Comparison of ENCODE assay signal across 9 mouse cellular contexts in the genomic region with DNA sequence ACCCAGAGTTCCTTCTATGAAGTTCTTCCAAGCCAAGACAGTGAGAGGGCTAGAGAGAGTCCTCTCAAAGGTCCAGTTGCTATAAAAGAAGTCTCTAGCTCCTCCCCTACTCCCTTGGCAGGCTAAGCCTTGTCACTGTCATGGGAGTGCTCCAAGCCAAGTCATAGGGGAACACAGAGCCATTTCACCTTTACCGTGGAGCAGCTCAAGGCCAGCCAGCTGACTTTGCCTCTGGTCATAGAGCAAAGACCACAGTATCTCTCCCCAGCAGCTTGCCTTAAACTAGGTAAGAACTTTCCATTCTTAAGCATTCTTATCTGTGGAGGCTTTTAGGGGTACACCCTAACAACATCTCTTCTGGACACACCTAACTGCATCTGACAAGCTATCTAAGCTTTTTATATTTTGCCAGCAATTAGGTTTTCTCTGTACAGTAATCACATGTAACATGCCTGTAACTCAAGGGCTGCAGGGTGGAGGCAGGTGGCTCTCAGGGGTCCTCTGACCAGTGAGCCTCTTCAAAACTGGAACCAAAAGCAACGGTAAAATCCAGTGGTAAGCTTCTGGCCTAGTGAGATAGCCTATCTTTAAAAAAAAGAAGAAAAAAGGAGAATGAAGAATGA. TPM values are rescaled to one million over a fixed set of nuclear protein-coding genes. Genes with fewer than 3 reads are reported as not detected.
A peak's percentile ranks its signal among the peaks of the same experiment; 100 is the strongest.
DNase-seq lines count a peak whose midpoint lies in the region; ATAC-seq and TF ChIP-seq lines count a peak whose summit lies in the region.
"Had no signal": no experiment of that assay in that cellular context is flagged by ENCODE, and none has a peak within 500 bp of the region (broad histone marks: within the 10 kb centered on the region; RNA-seq: fewer than 3 reads in every experiment).

No protein-coding gene starts in this region.

- no peaks in the 10 kb centered on the region for H3K27me3 ChIP-seq in heart, embryonic 11.5 days (ENCODE audit: control insufficient read depth, insufficient read depth, low read length)
- H3K27me3 ChIP-seq in liver, postnatal 0 days (ENCODE audit: insufficient read depth, low read length): no peaks in the 10 kb centered on the region
- H3K27me3 ChIP-seq: megakaryocyte, embryonic 14.5 days had no signal

- ATAC-seq in heart, embryonic 11.5 days (replicated peaks; ENCODE audit: insufficient number of reproducible peaks, low FRiP score, low TSS enrichment): no peak
- peak; percentile 58 for ATAC-seq in liver, postnatal 0 days

- whole genome bisulfite sequencing in heart, embryonic 11.5 days (ENCODE audit: insufficient replicate concordance): 63% methylated on average over 2 of the region's 2 CpGs
- 45% methylated on average over 2 of the region's 2 CpGs for WGBS in liver, postnatal 0 days (ENCODE audit: insufficient replicate concordance)

- peaks cover 4% of the 10 kb centered on the region; the same call in 1 of the 2 replicates for H3K36me3 ChIP-seq in heart, embryonic 11.5 days (ENCODE audit: control insufficient read depth, insufficient read depth, low read length)
- peaks cover 5% of the 10 kb centered on the region; the same call in 1 of the 2 replicates for H3K36me3 ChIP-seq in liver, postnatal 0 days (replicated peaks; ENCODE audit: insufficient read depth, low read length)

- H3K4me1 ChIP-seq in heart, embryonic 11.5 days (ENCODE audit: control insufficient read depth, insufficient read depth, low read length): peaks cover 15% of the 10 kb centered on the region; the same call in 1 of the 2 replicates
- H3K4me1 ChIP-seq in liver, postnatal 0 days (ENCODE audit: insufficient read depth): peaks cover 29% of the 10 kb centered on the region

- H3K9ac ChIP-seq in heart, embryonic 11.5 days (ENCODE audit: low read depth, low read length): no peak overlapping the region
- H3K9ac ChIP-seq in liver, postnatal 0 days (replicated peaks): peak overlapping the region; percentile 0; the same call in 1 of the 2 replicates

- H3K4me3 ChIP-seq in layer of hippocampus, adult 2 months: no peak overlapping the region
- no peak overlapping the region for H3K4me3 ChIP-seq in heart, embryonic 11.5 days (ENCODE audit: low read depth, low read length)
- H3K4me3 ChIP-seq in liver, postnatal 0 days (ENCODE audit: low read depth, low read length): 0 out of 2 replicates have a peak overlapping the region, but pooled peaks have one; percentile 7
- H3K4me3 ChIP-seq: megakaryocyte, embryonic 14.5 days had no signal

- no peak for DNase-seq in layer of hippocampus, adult 2 months (ENCODE audit: low spot score in 2 of 2)
- DNase-seq in layer of hippocampus, adult 18-20 months (ENCODE audit: low spot score in 2 of 2): no peak
- peak; percentile 77 for DNase-seq in cerebellum, adult 9-10 months
- DNase-seq in liver, postnatal 0 days: peak; percentile 24
- DNase-seq in MN1 (ENCODE audit: low spot score): no peak
- no peak for DNase-seq in retina, postnatal 1 day
- DNase-seq in urinary bladder, postnatal 10 days (ENCODE audit: low spot score): no peak

- TF ChIP-seq EP300 in liver, postnatal 0 days (IDR thresholded peaks at IDR 0.05; ENCODE audit: low read depth): peak; percentile 95

- no peak overlapping the region for H3K4me2 ChIP-seq in heart, embryonic 11.5 days
- H3K4me2 ChIP-seq in liver, postnatal 0 days (ENCODE audit: low read depth, low read length): peak overlapping the region; percentile 55

- no peaks in the 10 kb centered on the region for H3K9me3 ChIP-seq in heart, embryonic 11.5 days (replicated peaks; ENCODE audit: control insufficient read depth, low read length)
- H3K9me3 ChIP-seq in liver, postnatal 0 days (ENCODE audit: low read length): 0 out of 2 replicates have a peak, but pooled peaks cover 2% of the 10 kb centered on the region

- no peak for TF ChIP-seq CTCF in layer of hippocampus, adult 2 months (conservative IDR thresholded peaks at IDR 0.05)
- TF ChIP-seq CTCF in liver, postnatal 0 days (IDR thresholded peaks at IDR 0.05; ENCODE audit: low read depth): no peak

- peak overlapping the region; percentile 10; the same call in 1 of the 2 replicates for H3K27ac ChIP-seq in layer of hippocampus, adult 2 months
- peak overlapping the region; percentile 23 for H3K27ac ChIP-seq in heart, embryonic 11.5 days (ENCODE audit: low read depth, low read length)
- H3K27ac ChIP-seq in liver, postnatal 0 days (ENCODE audit: low read depth): peak overlapping the region; percentile 76

RNA-seq across cellular contexts. Expression of a gene that starts 4.4 kb away (rescaled TPM):
- 100 to 1,000 TPM; 170 to 172 TPM for total RNA-seq in layer of hippocampus, adult 2 months (2021)
- 100 to 1,000 TPM; 157 to 166 TPM for total RNA-seq in layer of hippocampus, adult 18-20 months (2021)
- 20.5 and 23.5 TPM in 2 replicates for polyA plus RNA-seq in heart, embryonic 11.5 days (2014; fragmentation: Nextera tagmentation; extraction: Ambion mirVana)
- 13.9 and 18.1 TPM in 2 replicates for polyA plus RNA-seq in liver, postnatal 0 days (2015; fragmentation: Nextera tagmentation; extraction: Ambion mirVana)

RNA-seq across cellular contexts. Expression of a gene that starts 19.4 kb away (rescaled TPM):
- total RNA-seq in layer of hippocampus, adult 2 months (2021): 10 to 100 TPM; 39.6 to 41.5 TPM
- total RNA-seq in layer of hippocampus, adult 18-20 months (2021): 10 to 100 TPM; 34.8 to 39.1 TPM
- polyA plus RNA-seq in heart, embryonic 11.5 days (2014; fragmentation: Nextera tagmentation; extraction: Ambion mirVana): 18.0 and 18.5 TPM in 2 replicates
- polyA plus RNA-seq in liver, postnatal 0 days (2015; fragmentation: Nextera tagmentation; extraction: Ambion mirVana): 2.6 and 2.7 TPM in 2 replicates

RNA-seq across cellular contexts. Expression of a gene that starts 35.1 kb away (rescaled TPM):
- 10 to 100 TPM; 49.7 to 59.1 TPM for total RNA-seq in layer of hippocampus, adult 2 months (2021)
- 10 to 100 TPM; 46.4 to 55.0 TPM for total RNA-seq in layer of hippocampus, adult 18-20 months (2021)
- 84.6 and 95.1 TPM in 2 replicates for polyA plus RNA-seq in heart, embryonic 11.5 days (2014; fragmentation: Nextera tagmentation; extraction: Ambion mirVana)
- 27.2 and 29.7 TPM in 2 replicates for polyA plus RNA-seq in liver, postnatal 0 days (2015; fragmentation: Nextera tagmentation; extraction: Ambion mirVana)

Comparison
In these comparisons a context has a peak if more than half of its experiments do, and no peak if none do; other contexts are left out.
1. DNase-seq: peak in cerebellum, adult 9-10 months (single experiment) and liver, postnatal 0 days (single experiment); none in layer of hippocampus, adult 2 months (0 of 2), layer of hippocampus, adult 18-20 months (0 of 2), MN1 (single experiment), retina, postnatal 1 day (single experiment) and urinary bladder, postnatal 10 days (single experiment).
2. H3K27ac ChIP-seq: peak in every context shown above with its lines; median percentile 76 in liver, postnatal 0 days; 23 in heart, embryonic 11.5 days; 10 in layer of hippocampus, adult 2 months.